Mouse (Mus musculus) lung, adult 2 months (tissue): Measurements from ENCODE around the gene Adam30. TPM values are rescaled to one million over a fixed set of nuclear protein-coding genes. Genes with fewer than 3 reads are reported as not detected.
"Not testable (repeated sequence)": the region's sequence is repeated elsewhere in the genome, so short reads cannot be mapped to it uniquely, and the experiment has no call there.

Experiments
- DNase-seq: peaks from one replicate; pipeline ENCODE4 v3.0.0; 2022
- H3K4me1 ChIP-seq: fragments of 200-500 bp; 2 replicates; pipeline ENCODE4 v1.6.1; 2011; ENCODE audit warnings: low read length; ENCODE audit not compliant: control insufficient read depth, insufficient read depth
- H3K4me3 ChIP-seq: fragments of 200-500 bp; replicated peaks from 2 replicates; pipeline ENCODE3; 2011; ENCODE audit warnings: low read depth, mild to moderate bottlenecking, control low read depth, low read length; ENCODE audit errors: extremely low read depth
- CTCF ChIP-seq: fragments of 200-500 bp; IDR thresholded peaks from 2 replicates; pipeline ENCODE4 v1.5.1; 2011; ENCODE audit warnings: mild to moderate bottlenecking, low read length, control low read depth; ENCODE audit not compliant: insufficient read depth
- POLR2A ChIP-seq: fragments of 200-500 bp; IDR thresholded peaks from 2 replicates; pipeline ENCODE4 v1.6.1; 2011; ENCODE audit warnings: low read depth, mild to moderate bottlenecking, control low read depth, low read length, borderline replicate concordance; ENCODE audit errors: extremely low read depth
- WGBS: fragments of 180-500 bp; shearing (Covaris S2); methylation state at CpG from one replicate; pipeline ENCODE4 v1.1.7; 2018; 5-methylcytosine and 5-hydroxymethylcytosine counted together
- polyA plus RNA-seq: library from polyadenylated mRNA; depleted of rRNA; stranded (reverse); fragments of >200 nt; gene quantifications from 2 replicates; pipeline ENCODE4 v1.2.3, GENCODE M21; 2012; rRNA removed

Gene Adam30
- not detected in 2 replicates for polyA plus RNA-seq

DNA sequence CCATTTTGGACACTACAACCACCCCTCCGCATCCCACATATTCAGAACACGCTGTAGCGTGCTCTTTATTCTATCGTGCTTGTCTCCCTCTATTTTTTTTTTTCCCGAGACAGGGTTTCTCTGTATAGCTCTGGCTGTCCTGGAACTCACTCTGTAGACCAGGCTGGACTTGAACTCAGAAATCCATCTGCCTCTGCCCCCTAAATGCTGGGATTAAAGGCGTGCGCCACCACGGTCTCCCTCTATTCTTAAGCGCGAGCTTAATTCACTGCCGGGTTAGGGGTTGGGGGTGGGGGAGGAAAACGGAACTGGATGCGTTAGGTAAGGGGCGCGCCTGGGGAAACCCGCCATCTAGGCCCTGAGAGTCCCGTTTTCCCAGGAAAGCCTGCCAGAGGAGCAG is at the start of gene Adam30:
Gene Adam30 (plus strand): TSS at position 301 of the 400 bp plus-strand sequence.
- no peaks in the 10 kb centered on the region; the same call in 1 of the 2 replicates for H3K4me1 ChIP-seq
- 86% methylated on average over 17 of the region's 17 CpGs for WGBS
- TF ChIP-seq POLR2A (no peak), CTCF (no peak)
- DNase-seq, result no peak
- H3K4me3 ChIP-seq, result no peak within 1 kb of the TSS

GRCm38 (mm10) chr3:98118252-98118651 is 42.2 kb upstream of the Adam30 start:
- Histone ChIP-seq H3K4me1 (no peaks in the 10 kb centered on the region), H3K4me3 (no peak overlapping the region)
- no peak for DNase-seq
- WGBS, result 91% methylated on average over 3 of the region's 3 CpGs
- TF ChIP-seq CTCF, result no peak
- no peak for TF ChIP-seq POLR2A

DNA sequence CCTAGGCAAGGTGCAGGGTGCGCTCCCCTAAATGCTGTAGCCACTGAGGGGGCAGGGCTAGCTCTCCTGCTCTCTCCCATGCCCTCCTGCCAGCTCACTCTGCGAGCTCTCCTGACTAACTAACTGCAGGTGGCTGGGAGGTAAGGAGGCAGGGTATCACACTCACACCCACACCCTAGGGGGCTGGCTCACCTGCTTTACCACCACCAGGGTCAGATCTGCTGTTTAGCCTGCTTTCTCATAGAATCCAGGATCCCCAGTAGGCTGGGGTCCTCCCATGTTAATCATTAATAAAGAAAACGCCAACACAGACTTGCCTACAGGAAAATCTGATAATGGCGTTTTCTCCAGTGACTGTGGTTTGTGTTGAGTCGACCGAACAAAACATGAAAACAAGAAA is 41.1 kb upstream of the Adam30 start:
- TF ChIP-seq POLR2A (no peak), CTCF (no peak)
- 82% methylated on average over 6 of the region's 6 CpGs for WGBS
- no peak for DNase-seq
- Histone ChIP-seq H3K4me3 (no peak overlapping the region), H3K4me1 (no peaks in the 10 kb centered on the region)

DNA sequence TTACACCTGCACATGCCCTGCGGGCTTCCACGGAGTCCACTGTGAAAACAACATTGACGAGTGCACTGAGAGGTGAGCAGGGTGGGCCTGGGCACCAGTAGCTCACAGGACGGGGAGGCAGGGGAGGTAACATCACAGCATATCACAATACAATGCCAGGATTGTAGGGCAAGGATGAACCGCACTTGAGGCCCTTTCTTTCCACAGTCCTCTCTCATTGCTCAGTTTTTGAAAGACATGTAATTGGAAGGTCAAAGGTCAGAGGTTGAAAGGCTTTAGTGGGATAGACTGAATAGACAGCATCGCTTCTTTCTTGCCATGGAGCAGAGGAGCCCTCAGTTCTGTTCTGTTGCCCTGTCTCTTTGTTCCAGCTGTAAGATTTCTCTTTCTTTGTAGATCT is 39.5 kb upstream of the Adam30 start:
- TF ChIP-seq POLR2A (no peak), CTCF (no peak)
- no peak overlapping the region for H3K4me3 ChIP-seq
- WGBS, result 79% methylated on average over 6 of the region's 6 CpGs
- H3K4me1 ChIP-seq, result no peaks in the 10 kb centered on the region
- no peak for DNase-seq

DNA sequence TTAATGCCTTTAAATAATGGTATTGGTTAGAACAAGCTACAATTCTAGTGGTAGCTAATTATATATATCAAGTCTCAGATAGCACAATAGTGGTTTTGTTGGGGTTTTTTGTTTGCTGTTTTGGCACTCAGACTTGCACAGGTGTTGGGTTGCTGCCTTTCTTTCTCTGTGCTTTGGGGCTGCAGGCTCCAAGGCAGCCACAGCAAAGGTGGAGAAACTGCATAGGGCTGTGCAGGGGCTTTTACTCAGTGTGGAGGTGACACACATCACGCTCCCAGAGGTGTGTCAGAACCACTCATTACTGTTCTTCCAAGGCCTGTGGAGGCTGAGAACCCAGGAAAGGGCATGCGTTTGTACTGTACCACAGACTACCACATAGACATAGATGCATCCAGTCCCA is 32.7 kb upstream of the Adam30 start:
- WGBS, result 93% methylated on average over 2 of the region's 2 CpGs
- TF ChIP-seq POLR2A (no peak), CTCF (no peak)
- DNase-seq, result no peak
- Histone ChIP-seq H3K4me1 (no peaks in the 10 kb centered on the region), H3K4me3 (no peak overlapping the region)

- WGBS, result 63% methylated on average over 5 of the region's 5 CpGs
- DNase-seq, result no peak
- TF ChIP-seq POLR2A (no peak), CTCF (no peak)
- no peak overlapping the region for H3K4me3 ChIP-seq
- no peaks in the 10 kb centered on the region for H3K4me1 ChIP-seq
Observed at GRCm38 (mm10) chr3:98128716-98129115, 31.7 kb upstream of the Adam30 start.

DNA sequence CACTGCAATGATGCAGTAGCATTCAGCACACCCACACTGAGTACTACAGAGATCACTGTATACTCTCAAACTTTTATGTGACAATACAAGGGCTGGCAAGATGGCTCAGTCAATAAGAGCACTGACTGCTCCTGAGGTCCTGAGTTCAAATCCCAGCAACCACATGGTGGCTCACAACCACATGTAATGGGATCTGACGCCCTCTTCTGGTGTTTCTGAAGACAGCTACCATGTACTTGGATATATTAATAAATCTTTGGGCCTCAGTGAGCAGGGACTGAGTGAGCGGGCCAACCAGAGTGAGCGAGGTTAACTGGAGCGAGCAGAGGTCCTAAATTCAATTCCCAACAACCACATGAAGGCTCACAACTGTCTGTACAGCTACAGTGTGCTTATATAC is 28.3 kb upstream of the Adam30 start:
- not testable (repeated sequence) for DNase-seq, H3K4me1 ChIP-seq, H3K4me3 ChIP-seq
- WGBS, result 91% methylated on average over 4 of the region's 4 CpGs

DNA sequence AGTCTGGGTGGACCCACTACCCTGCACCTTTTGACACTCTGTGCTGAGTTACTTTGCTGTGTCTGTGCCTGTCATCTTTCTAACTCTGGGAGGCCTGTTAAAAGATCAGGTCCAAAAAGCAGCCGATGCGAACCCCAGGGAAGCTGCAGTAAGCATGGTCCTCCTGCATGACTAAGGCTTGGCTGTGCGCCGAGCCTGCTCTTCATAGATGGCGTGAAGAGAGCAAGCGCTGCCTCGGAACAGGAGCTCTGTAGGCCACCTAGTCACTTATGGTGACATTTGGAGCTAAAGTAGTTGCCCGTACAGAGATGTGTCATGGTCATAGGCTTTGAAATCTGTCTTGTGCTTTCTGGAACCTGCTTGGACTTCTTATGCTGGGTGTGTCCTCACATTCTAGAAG is 27.8 kb upstream of the Adam30 start:
- DNase-seq, result no peak
- TF ChIP-seq CTCF (no peak), POLR2A (no peak)
- 94% methylated on average over 8 of the region's 8 CpGs for WGBS
- Histone ChIP-seq H3K4me1 (no peaks in the 10 kb centered on the region), H3K4me3 (no peak overlapping the region)

DNA sequence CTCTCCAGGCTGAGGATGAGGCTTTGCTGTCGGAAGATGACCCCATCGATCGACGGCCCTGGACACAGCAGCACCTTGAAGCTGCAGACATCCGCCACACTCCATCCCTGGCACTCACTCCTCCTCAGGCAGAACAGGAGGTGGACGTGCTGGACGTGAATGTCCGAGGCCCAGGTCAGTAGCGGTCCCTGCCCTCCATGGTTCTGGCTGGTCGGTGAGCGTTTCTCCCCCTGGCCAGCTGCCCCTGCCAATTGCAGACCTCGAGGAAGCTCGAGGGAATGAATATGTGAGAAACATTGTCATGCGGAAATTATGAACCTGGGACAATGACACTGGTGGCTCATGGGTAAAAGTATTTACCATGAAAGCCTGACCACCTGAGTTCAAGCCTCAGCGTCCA is 19.0 kb upstream of the Adam30 start:
- no peak overlapping the region for H3K4me3 ChIP-seq
- DNase-seq, result no peak
- H3K4me1 ChIP-seq, result no peaks in the 10 kb centered on the region
- 93% methylated on average over 15 of the region's 15 CpGs for WGBS
- TF ChIP-seq POLR2A (no peak), CTCF (no peak)

- H3K4me1 ChIP-seq, result no peaks in the 10 kb centered on the region
- WGBS, result 96% methylated on average over 13 of the region's 13 CpGs
- H3K4me3 ChIP-seq, result no peak overlapping the region
- DNase-seq, result no peak
- TF ChIP-seq POLR2A (no peak), CTCF (no peak)
Observed at GRCm38 (mm10) chr3:98142862-98143261, 17.6 kb upstream of the Adam30 start.

DNA sequence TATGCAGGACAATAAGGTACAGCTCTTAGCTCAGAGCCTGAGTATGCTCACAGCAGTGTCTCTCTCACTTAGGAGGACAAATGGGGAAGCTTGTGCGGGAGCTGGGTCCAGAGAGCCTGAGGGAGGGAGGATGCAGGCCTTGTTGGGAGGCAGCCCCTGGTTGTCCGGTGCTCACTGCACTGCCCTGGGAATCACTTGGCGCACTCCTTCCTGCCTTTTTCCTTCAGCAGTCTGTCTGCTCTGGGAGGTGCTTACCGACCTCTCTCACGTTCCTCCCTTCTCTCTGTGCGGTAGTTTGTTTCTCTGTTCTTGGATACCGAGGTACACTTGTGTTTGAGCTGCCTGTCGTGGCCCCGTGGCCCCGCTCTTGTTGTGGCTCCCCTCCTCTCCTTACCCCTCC is 15.2 kb upstream of the Adam30 start:
- WGBS, result 79% methylated on average over 10 of the region's 10 CpGs

More for the DNA sequence above, 15.2 kb upstream of the Adam30 start:
- Histone ChIP-seq H3K4me1 (no peaks in the 10 kb centered on the region), H3K4me3 (no peak overlapping the region)
- no peak for DNase-seq
- TF ChIP-seq CTCF (no peak), POLR2A (no peak)
